Mouse (Mus musculus) heart, embryonic 12.5 days (tissue): ENCODE measurements at regions not wholly inside any gene's neighbourhood (a gene's known extent, or its start where the extent isn't known, plus 50 kb on each side); places are given as distances from the start of the nearest gene placed in this dataset.

Experiments
- ATAC-seq: fragments of 200-750 bp; cut with Nextera tagmentation; 2 replicates; pipeline ENCODE4 v1.8.0; 2017; ENCODE audit warnings: moderate TSS enrichment, moderate library complexity; ENCODE audit not compliant: insufficient number of reproducible peaks, low FRiP score
- H3K27ac ChIP-seq: fragments of 300-500 bp; sonication (generic); 2 replicates; pipeline ENCODE4 v1.5.1; 2016; ENCODE audit warnings: mild to moderate bottlenecking, moderate library complexity; ENCODE audit not compliant: poor library complexity, severe bottlenecking
- H3K27me3 ChIP-seq: fragments of 300-500 bp; sonication (generic); replicated peaks from 2 replicates; pipeline ENCODE4 v1.6.1; 2016; ENCODE audit warnings: mild to moderate bottlenecking, moderate library complexity
- H3K36me3 ChIP-seq: fragments of 300-500 bp; sonication (generic); 2 replicates; pipeline ENCODE4 v1.6.1; 2016; ENCODE audit warnings: mild to moderate bottlenecking, moderate library complexity
- H3K4me1 ChIP-seq: fragments of 300-500 bp; sonication (generic); replicated peaks from 2 replicates; pipeline ENCODE4 v1.6.1; 2016; ENCODE audit warnings: mild to moderate bottlenecking
- H3K4me2 ChIP-seq: fragments of 300-500 bp; sonication (generic); 2 replicates; pipeline ENCODE4 v1.6.1; 2016; ENCODE audit warnings: mild to moderate bottlenecking, moderate library complexity
- H3K4me3 ChIP-seq: fragments of 300-500 bp; sonication (generic); 2 replicates; pipeline ENCODE4 v1.5.1; 2016; ENCODE audit warnings: mild to moderate bottlenecking
- H3K9ac ChIP-seq: fragments of 300-500 bp; sonication (generic); 2 replicates; pipeline ENCODE4 v1.6.1; 2016; ENCODE audit warnings: mild to moderate bottlenecking, moderate library complexity
- H3K9me3 ChIP-seq: fragments of 300-500 bp; sonication (generic); replicated peaks from 2 replicates; pipeline ENCODE4 v1.6.1; 2016; ENCODE audit warnings: mild to moderate bottlenecking, moderate library complexity
- WGBS: fragments of 180-500 bp; shearing (Covaris S2); methylation state at CpG from one replicate; pipeline ENCODE4 v1.1.7; 2016; 5-methylcytosine and 5-hydroxymethylcytosine counted together

DNA sequence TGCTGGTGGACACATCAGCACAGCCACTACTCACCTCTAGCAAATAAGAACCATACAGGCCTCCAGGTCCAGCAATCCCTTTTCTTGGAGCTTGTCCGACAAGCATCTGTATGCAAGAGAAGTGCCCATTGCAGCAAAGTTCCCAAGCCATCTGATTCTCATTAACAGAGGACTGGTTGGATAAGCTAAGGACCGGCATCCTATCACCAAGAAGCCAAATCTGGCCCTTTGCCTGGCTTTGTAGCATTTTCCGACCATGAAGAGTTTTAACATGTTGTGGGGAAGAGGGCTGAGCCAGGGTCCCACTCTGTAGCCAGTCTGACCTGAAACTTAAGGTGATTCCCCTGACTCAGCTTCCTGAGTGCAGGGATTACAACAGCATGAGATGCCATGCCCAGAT lies 77.1 kb upstream of the Lgalsl start:
- 53% methylated on average over 3 of the region's 3 CpGs for WGBS
- Histone ChIP-seq H3K4me2 (no peak overlapping the region), H3K36me3 (no peaks in the 10 kb centered on the region), H3K27ac (no peak overlapping the region), H3K4me3 (no peak overlapping the region), H3K27me3 (no peaks in the 10 kb centered on the region), H3K9me3 (no peaks in the 10 kb centered on the region), H3K4me1 (no peaks in the 10 kb centered on the region), H3K9ac (no peak overlapping the region)
- no peak for ATAC-seq

DNA sequence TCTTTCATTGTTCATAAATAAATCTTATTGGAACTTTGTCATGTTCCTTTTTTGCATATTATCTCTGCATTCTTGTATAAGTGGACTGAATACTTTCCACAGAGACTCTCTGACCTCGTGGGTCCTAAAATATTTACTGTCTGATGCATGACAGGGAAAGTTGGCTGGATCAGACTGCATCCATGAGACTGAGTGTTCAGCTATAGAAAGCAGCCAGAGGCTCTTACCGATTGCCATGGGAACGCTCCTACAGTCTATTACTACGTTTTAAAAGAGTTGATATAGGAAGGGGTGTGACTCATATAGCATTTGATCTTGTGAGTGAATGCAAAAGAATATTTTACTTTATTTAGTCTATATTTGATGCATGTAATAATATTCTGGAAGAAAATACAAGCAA lies 77.6 kb upstream of the Lgalsl start:
- Histone ChIP-seq H3K4me2 (no peak overlapping the region), H3K36me3 (no peaks in the 10 kb centered on the region), H3K27me3 (no peaks in the 10 kb centered on the region), H3K4me1 (no peaks in the 10 kb centered on the region), H3K4me3 (no peak overlapping the region), H3K9ac (no peak overlapping the region), H3K27ac (no peak overlapping the region), H3K9me3 (no peaks in the 10 kb centered on the region)
- WGBS, result 65% methylated on average over 4 of the region's 4 CpGs
- no peak for ATAC-seq

GRCm38 (mm10) chr11:20913042-20913441 lies 82.2 kb upstream of the Lgalsl start:
- 74% methylated on average over 2 of the region's 2 CpGs for WGBS
- ATAC-seq, result no peak
- no peaks in the 10 kb centered on the region for H3K36me3 ChIP-seq
- H3K4me1 ChIP-seq, result peaks cover 29% of the 10 kb centered on the region
- H3K4me3 ChIP-seq, result no peak overlapping the region
- H3K9ac ChIP-seq, result no peak overlapping the region
- no peak overlapping the region for H3K27ac ChIP-seq
- no peaks in the 10 kb centered on the region for H3K27me3 ChIP-seq
- H3K4me2 ChIP-seq, result no peak overlapping the region
- H3K9me3 ChIP-seq, result no peaks in the 10 kb centered on the region

- H3K9me3 ChIP-seq, result no peaks in the 10 kb centered on the region
- H3K27ac ChIP-seq, result no peak overlapping the region
- no peak overlapping the region for H3K4me2 ChIP-seq
- H3K4me3 ChIP-seq, result no peak overlapping the region
- no peak overlapping the region for H3K9ac ChIP-seq
- peaks cover 29% of the 10 kb centered on the region for H3K4me1 ChIP-seq
- H3K36me3 ChIP-seq, result no peaks in the 10 kb centered on the region
- WGBS, result 21% methylated on average over 8 of the region's 8 CpGs
- ATAC-seq, result no peak
- H3K27me3 ChIP-seq, result no peaks in the 10 kb centered on the region
Measured at GRCm38 (mm10) chr11:20913598-20914296, 82.9 kb upstream of the Lgalsl start.

GRCm38 (mm10) chr11:20914297-20914997 lies 83.6 kb upstream of the Lgalsl start:
- H3K4me2 ChIP-seq, result peak overlapping the region; percentile 36
- no peaks in the 10 kb centered on the region for H3K36me3 ChIP-seq
- H3K9ac ChIP-seq, result peak overlapping the region; percentile 44; the same call in 1 of the 2 replicates
- peak; percentile 20; the same call in 1 of the 2 replicates for ATAC-seq
- H3K9me3 ChIP-seq, result no peaks in the 10 kb centered on the region
- 56% methylated on average over 12 of the region's 12 CpGs for WGBS
- peak overlapping the region; percentile 78 for H3K27ac ChIP-seq
- H3K4me3 ChIP-seq, result no peak overlapping the region
- H3K27me3 ChIP-seq, result no peaks in the 10 kb centered on the region
- peaks cover 29% of the 10 kb centered on the region for H3K4me1 ChIP-seq

DNA sequence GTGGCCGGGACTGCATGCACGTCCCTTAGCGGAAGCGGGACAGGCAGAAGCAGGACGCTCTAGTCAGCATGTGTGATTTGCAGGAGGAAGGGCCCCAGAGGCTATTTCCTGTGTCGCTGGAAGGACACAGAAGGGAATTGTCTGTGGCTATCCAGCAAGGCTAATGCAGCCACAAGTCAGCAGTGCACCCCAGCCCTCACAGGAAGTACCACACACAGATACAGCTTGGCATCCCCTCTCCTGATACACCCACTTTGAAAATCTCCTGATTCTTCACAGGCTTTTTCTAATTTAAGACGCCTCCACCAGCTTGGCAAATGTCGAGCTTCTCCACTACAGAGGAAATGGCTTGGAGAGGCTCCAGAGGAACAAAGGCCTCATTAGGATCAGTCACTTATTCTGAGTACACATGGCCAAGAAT lies 84.3 kb upstream of the Lgalsl start:
- Histone ChIP-seq H3K27me3 (no peaks in the 10 kb centered on the region), H3K4me3 (no peak overlapping the region), H3K4me1 (peaks cover 29% of the 10 kb centered on the region), H3K9me3 (no peaks in the 10 kb centered on the region), H3K4me2 (peak overlapping the region; percentile 36), H3K36me3 (no peaks in the 10 kb centered on the region), H3K9ac (peak overlapping the region; percentile 44; the same call in 1 of the 2 replicates), H3K27ac (peak overlapping the region; percentile 78)
- ATAC-seq, result peak; percentile 54
- 38% methylated on average over 8 of the region's 8 CpGs for WGBS

GRCm38 (mm10) chr11:20915687-20916432 lies 85.0 kb upstream of the Lgalsl start:
- no peak overlapping the region for H3K9ac ChIP-seq
- WGBS, result 36% methylated on average over 7 of the region's 7 CpGs

GRCm38 (mm10) chr11:20916473-20916911 lies 85.6 kb upstream of the Lgalsl start:
- Histone ChIP-seq H3K36me3 (no peaks in the 10 kb centered on the region), H3K27ac (peak overlapping the region; percentile 85), H3K4me3 (no peak overlapping the region), H3K9ac (no peak overlapping the region), H3K9me3 (no peaks in the 10 kb centered on the region), H3K27me3 (no peaks in the 10 kb centered on the region), H3K4me1 (peaks cover 29% of the 10 kb centered on the region), H3K4me2 (no peak overlapping the region)
- ATAC-seq, result peak; percentile 85
- 15% methylated on average over 6 of the region's 6 CpGs for WGBS

More at GRCm38 (mm10) chr11:20915687-20916432, 85.0 kb upstream of the Lgalsl start:
- ATAC-seq, result 0 out of 2 replicates have a peak, but pooled peaks have one; percentile 56
- H3K36me3 ChIP-seq, result no peaks in the 10 kb centered on the region
- peaks cover 29% of the 10 kb centered on the region for H3K4me1 ChIP-seq
- H3K9me3 ChIP-seq, result no peaks in the 10 kb centered on the region
- peak overlapping the region; percentile 85 for H3K27ac ChIP-seq
- H3K27me3 ChIP-seq, result no peaks in the 10 kb centered on the region
- H3K4me3 ChIP-seq, result no peak overlapping the region
- H3K4me2 ChIP-seq, result no peak overlapping the region

DNA sequence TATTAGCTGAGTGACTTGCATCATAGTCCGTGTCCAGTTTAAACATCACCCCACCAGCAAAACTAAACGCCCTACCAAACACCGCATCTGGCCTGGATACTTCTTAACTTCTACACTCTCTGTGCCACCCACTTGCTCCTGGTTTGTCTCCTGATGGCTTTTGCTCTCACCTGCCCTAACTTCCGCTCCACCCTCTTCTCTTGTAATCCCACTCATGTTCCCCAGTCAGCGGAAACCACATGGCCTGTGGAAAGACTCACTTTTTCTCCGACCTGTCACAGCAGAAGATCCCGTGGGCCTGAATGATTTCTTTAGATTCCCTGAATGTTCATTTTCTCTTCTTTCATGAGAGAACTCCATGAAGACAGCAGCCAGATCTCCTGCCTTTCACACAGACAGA lies 86.1 kb upstream of the Lgalsl start:
- H3K9ac ChIP-seq, result no peak overlapping the region
- no peak for ATAC-seq
- WGBS, result 78% methylated on average over 7 of the region's 7 CpGs
- H3K27ac ChIP-seq, result peak overlapping the region; percentile 85
- H3K9me3 ChIP-seq, result no peaks in the 10 kb centered on the region
- peaks cover 29% of the 10 kb centered on the region for H3K4me1 ChIP-seq
- no peaks in the 10 kb centered on the region for H3K36me3 ChIP-seq
- H3K4me3 ChIP-seq, result no peak overlapping the region
- no peak overlapping the region for H3K4me2 ChIP-seq
- H3K27me3 ChIP-seq, result no peaks in the 10 kb centered on the region

DNA sequence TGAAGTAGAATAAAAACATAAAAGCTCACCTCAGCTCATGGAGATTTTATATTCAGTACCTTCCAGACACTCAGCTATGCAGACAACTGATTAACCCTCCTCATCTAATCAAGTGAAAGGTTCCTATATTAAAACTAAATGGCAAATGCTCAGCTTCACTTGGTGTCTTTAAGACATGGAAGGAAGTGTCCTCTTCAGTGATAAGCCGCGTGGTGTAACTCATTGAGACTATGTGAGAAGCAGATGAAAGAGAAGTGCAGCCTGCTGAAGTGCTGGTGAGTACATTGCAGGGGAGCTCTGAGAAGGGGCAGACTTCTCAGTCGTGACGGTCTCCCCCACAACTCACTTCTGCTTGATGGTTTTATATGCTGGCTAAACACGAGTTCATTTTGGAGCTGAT lies 86.6 kb upstream of the Lgalsl start:
- Histone ChIP-seq H3K4me1 (peaks cover 29% of the 10 kb centered on the region), H3K36me3 (no peaks in the 10 kb centered on the region), H3K27ac (no peak overlapping the region), H3K4me2 (no peak overlapping the region), H3K4me3 (no peak overlapping the region), H3K27me3 (no peaks in the 10 kb centered on the region), H3K9me3 (no peaks in the 10 kb centered on the region), H3K9ac (no peak overlapping the region)
- WGBS, result 31% methylated on average over 5 of the region's 5 CpGs
- no peak for ATAC-seq

- H3K27me3 ChIP-seq, result no peaks in the 10 kb centered on the region; the same call in 1 of the 2 replicates
- 42% methylated on average over 6 of the region's 6 CpGs for WGBS
- no peaks in the 10 kb centered on the region for H3K9me3 ChIP-seq
- no peak for ATAC-seq
- H3K9ac ChIP-seq, result no peak overlapping the region
- H3K4me3 ChIP-seq, result no peak overlapping the region
- H3K27ac ChIP-seq, result no peak overlapping the region
- H3K4me1 ChIP-seq, result peaks cover 8% of the 10 kb centered on the region
- H3K36me3 ChIP-seq, result no peaks in the 10 kb centered on the region
- no peak overlapping the region for H3K4me2 ChIP-seq
Measured at GRCm38 (mm10) chr11:20923115-20923514, 92.3 kb upstream of the Lgalsl start.
